ENCODE assay signal across 8 mouse cellular contexts in genomic region chr6:135323311-135323982, GRCm38 (mm10). TPM values are rescaled to one million over a fixed set of nuclear protein-coding genes. Genes with fewer than 3 reads are reported as not detected.
A peak's percentile ranks its signal among the peaks of the same experiment; 100 is the strongest.
DNase-seq lines count a peak whose midpoint lies in the region; ATAC-seq lines count a peak whose summit lies in the region.

No protein-coding gene starts in this region.

- DNase-seq in layer of hippocampus, adult 11-12 months (ENCODE audit: low spot score): peak; percentile 25
- no peak for DNase-seq in layer of hippocampus, postnatal 25 days (ENCODE audit: extremely low spot score in 1 of 2, low spot score in 1 of 2)
- peak; percentile 29 to 41 for DNase-seq in cerebellum, postnatal 36 days
- DNase-seq in lung, postnatal 25 days (ENCODE audit: low spot score): peak; percentile 88
- DNase-seq in spleen, adult 12 weeks (ENCODE audit: low spot score): peak; percentile 9
- DNase-seq in left cerebral cortex, postnatal 36 days (ENCODE audit: low spot score in 2 of 2): no peak

- H3K4me2 ChIP-seq in heart, embryonic 13.5 days: peak overlapping the region; percentile 30; the same call in 1 of the 2 replicates
- peak overlapping the region; percentile 45 for H3K4me2 ChIP-seq in kidney, embryonic 15.5 days

- H3K9me3 ChIP-seq in heart, embryonic 13.5 days: no peaks in the 10 kb centered on the region
- H3K9me3 ChIP-seq in kidney, embryonic 15.5 days (replicated peaks): no peaks in the 10 kb centered on the region

- intact Hi-C loops in left cerebral cortex, postnatal 36 days (cut with DNase I): no loop called here

- no peak overlapping the region for H3K4me3 ChIP-seq in heart, embryonic 13.5 days
- H3K4me3 ChIP-seq in kidney, embryonic 15.5 days (replicated peaks): no peak overlapping the region

- no peaks in the 10 kb centered on the region for H3K36me3 ChIP-seq in heart, embryonic 13.5 days
- H3K36me3 ChIP-seq in kidney, embryonic 15.5 days: no peaks in the 10 kb centered on the region

- WGBS in heart, embryonic 13.5 days: 49% methylated on average over 16 of the region's 16 CpGs
- WGBS in kidney, embryonic 15.5 days: 23% methylated on average over 16 of the region's 16 CpGs

- no peak for ATAC-seq in heart, embryonic 13.5 days (ENCODE audit: extremely low read depth, insufficient number of reproducible peaks, low FRiP score, low TSS enrichment)
- peak; percentile 89 for ATAC-seq in kidney, embryonic 15.5 days (replicated peaks; ENCODE audit: low FRiP score)

- H3K27me3 ChIP-seq in heart, embryonic 13.5 days (replicated peaks): no peaks in the 10 kb centered on the region
- H3K27me3 ChIP-seq in kidney, embryonic 15.5 days: no peaks in the 10 kb centered on the region

- H3K27ac ChIP-seq in heart, embryonic 13.5 days (replicated peaks): peak overlapping the region; percentile 45; the same call in 1 of the 2 replicates
- H3K27ac ChIP-seq in kidney, embryonic 15.5 days: peak overlapping the region; percentile 81

- H3K4me1 ChIP-seq in heart, embryonic 13.5 days: peaks cover 23% of the 10 kb centered on the region
- H3K4me1 ChIP-seq in kidney, embryonic 15.5 days: peaks cover 21% of the 10 kb centered on the region

- H3K9ac ChIP-seq in heart, embryonic 13.5 days: no peak overlapping the region
- no peak overlapping the region for H3K9ac ChIP-seq in kidney, embryonic 15.5 days

RNA-seq across cellular contexts. Expression of gene Pbp2, which starts 13.2 kb away (rescaled TPM):
- not detected for total RNA-seq in layer of hippocampus, postnatal 25 days (2021)
- polyA plus RNA-seq in heart, embryonic 13.5 days (2015; fragmentation: Nextera tagmentation; extraction: Ambion mirVana): not detected in 2 replicates
- 0.16 and 0.17 TPM in 2 replicates for polyA plus RNA-seq in kidney, embryonic 15.5 days (2015; fragmentation: Nextera tagmentation; extraction: Ambion mirVana)
- under 1 TPM in 1 of 2 experiments, not detected in 1; 0.32 TPM for total RNA-seq in left cerebral cortex, postnatal 36 days (2021)

RNA-seq across cellular contexts. Expression of gene Emp1, which starts 38.9 kb away (rescaled TPM):
- total RNA-seq in layer of hippocampus, postnatal 25 days (2021): 1 to 10 TPM; 2.4 to 2.5 TPM
- polyA plus RNA-seq in heart, embryonic 13.5 days (2015; fragmentation: Nextera tagmentation; extraction: Ambion mirVana): 37.4 and 38.4 TPM in 2 replicates
- polyA plus RNA-seq in kidney, embryonic 15.5 days (2015; fragmentation: Nextera tagmentation; extraction: Ambion mirVana): 54.3 and 60.3 TPM in 2 replicates
- 1 to 10 TPM; 1.3 to 3.7 TPM for total RNA-seq in left cerebral cortex, postnatal 36 days (2021)

Comparison
In these comparisons a context has a peak if more than half of its experiments do, and no peak if none do; other contexts are left out.
1. DNase-seq: peak in layer of hippocampus, adult 11-12 months (single experiment), cerebellum, postnatal 36 days (2 of 2), lung, postnatal 25 days (single experiment) and spleen, adult 12 weeks (single experiment); none in layer of hippocampus, postnatal 25 days (0 of 2) and left cerebral cortex, postnatal 36 days (0 of 2).